Mouse (Mus musculus) kidney, embryonic 15.5 days (tissue): ENCODE results near the gene Hltf. TPM values are rescaled to one million over a fixed set of nuclear protein-coding genes. Genes with fewer than 3 reads are reported as not detected.

ENCODE experiments used
- ATAC-seq: fragments of 200-750 bp; cut with Nextera tagmentation; replicated peaks from 2 replicates; pipeline ENCODE4 v1.8.0; 2017; ENCODE audit warnings: moderate TSS enrichment; ENCODE audit not compliant: low FRiP score
- H3K27ac ChIP-seq: fragments of 300-500 bp; sonication (generic); 2 replicates; pipeline ENCODE4 v1.5.1; 2015; ENCODE audit warnings: mild to moderate bottlenecking, inconsistent platforms
- H3K27me3 ChIP-seq: fragments of 300-500 bp; sonication (generic); 2 replicates; pipeline ENCODE4 v1.6.1; 2015; ENCODE audit warnings: inconsistent platforms
- H3K36me3 ChIP-seq: fragments of 300-500 bp; sonication (generic); 2 replicates; pipeline ENCODE4 v1.6.1; 2015; ENCODE audit warnings: inconsistent platforms
- H3K4me1 ChIP-seq: fragments of 300-500 bp; sonication (generic); 2 replicates; pipeline ENCODE4 v1.6.1; 2015; ENCODE audit warnings: inconsistent platforms
- H3K4me2 ChIP-seq: fragments of 300-500 bp; sonication (generic); 2 replicates; pipeline ENCODE4 v1.6.1; 2015; ENCODE audit warnings: moderate library complexity, mild to moderate bottlenecking, inconsistent platforms
- H3K4me3 ChIP-seq: fragments of 300-500 bp; sonication (generic); replicated peaks from 2 replicates; pipeline ENCODE4 v1.5.1; 2015; ENCODE audit warnings: mild to moderate bottlenecking, inconsistent platforms
- H3K9ac ChIP-seq: fragments of 300-500 bp; sonication (generic); 2 replicates; pipeline ENCODE4 v1.6.1; 2015; ENCODE audit warnings: mild to moderate bottlenecking, inconsistent platforms
- H3K9me3 ChIP-seq: fragments of 300-500 bp; sonication (generic); replicated peaks from 2 replicates; pipeline ENCODE4 v1.6.1; 2016; ENCODE audit warnings: inconsistent platforms
- WGBS: fragments of 180-500 bp; shearing (Covaris S2); methylation state at CpG from one replicate; pipeline ENCODE4 v1.1.7; 2015; ENCODE audit warnings: mixed read lengths; 5-methylcytosine and 5-hydroxymethylcytosine counted together
- polyA plus RNA-seq: library from polyadenylated mRNA; unstranded; fragments of >200 nt; fragmentation: Nextera tagmentation; extraction: Ambion mirVana; gene quantifications from 2 replicates; pipeline ENCODE4 v1.2.1, GENCODE M21; 2015

Gene Hltf
- polyA plus RNA-seq, 1 experiment from 2014 or later, result 17.7 TPM

DNA sequence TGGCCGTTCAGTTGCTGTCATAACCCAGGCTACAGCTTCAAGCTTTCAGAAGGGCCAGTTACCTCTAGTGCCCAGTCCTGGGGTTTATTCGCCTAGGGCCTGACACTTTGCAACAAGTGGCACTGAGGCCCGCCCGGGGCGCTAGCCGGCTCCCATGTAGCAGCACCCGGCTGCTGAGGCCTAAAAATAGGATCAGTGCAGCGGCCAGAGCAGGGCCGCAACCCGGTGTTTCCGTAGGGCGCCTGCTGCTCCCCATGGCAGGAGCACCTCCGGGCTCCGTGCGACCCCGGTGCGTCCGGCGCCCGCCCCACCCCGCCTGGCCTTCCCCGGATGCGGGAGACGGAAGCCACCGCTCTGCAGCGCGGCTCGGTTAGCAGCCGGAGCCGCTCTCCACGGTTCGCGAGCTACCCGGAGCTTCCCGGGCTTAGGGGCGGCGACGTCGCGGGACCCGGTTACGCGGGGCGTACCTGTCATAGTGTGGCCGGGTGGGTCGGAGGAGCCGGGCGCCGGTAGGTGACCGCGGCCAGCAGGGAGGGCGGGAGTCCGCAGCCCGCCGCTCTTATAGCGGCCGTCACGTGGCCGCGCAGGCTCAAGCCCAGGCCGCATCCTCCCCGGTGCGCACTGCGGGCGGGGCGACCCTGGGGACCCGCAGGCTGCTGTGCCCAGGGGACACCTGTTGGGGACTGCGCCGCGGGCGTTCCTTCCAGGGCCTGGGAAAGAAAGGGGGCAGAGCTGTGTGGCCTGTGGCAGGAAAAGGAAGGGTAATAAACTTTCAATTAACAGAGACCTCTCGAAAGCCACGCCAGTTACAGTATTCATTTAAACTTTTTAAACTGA is 97.1 kb downstream of the Hltf start, which contains the start of gene Gyg:
TSS of gene Gyg (minus strand) at position 787 of the 837 bp plus-strand sequence.
- H3K36me3 ChIP-seq, result peaks cover under 1% of the 10 kb centered on the region; the same call in 1 of the 2 replicates
- peaks cover 6% of the 10 kb centered on the region; the same call in 1 of the 2 replicates for H3K4me1 ChIP-seq
- peak within 1 kb of the TSS; percentile 62 for H3K9ac ChIP-seq
- peak within 1 kb of the TSS; percentile 88 for H3K4me2 ChIP-seq
- H3K27me3 ChIP-seq, result no peaks in the 10 kb centered on the region
- under 1% methylated on average over 71 of the region's 73 CpGs for WGBS
- H3K27ac ChIP-seq, result peak within 1 kb of the TSS; percentile 29; the same call in 1 of the 2 replicates
- H3K9me3 ChIP-seq, result peaks cover 4% of the 10 kb centered on the region; the same call in 1 of the 2 replicates
- peak; percentile 97 for ATAC-seq
- peak within 1 kb of the TSS; percentile 66 for H3K4me3 ChIP-seq

DNA sequence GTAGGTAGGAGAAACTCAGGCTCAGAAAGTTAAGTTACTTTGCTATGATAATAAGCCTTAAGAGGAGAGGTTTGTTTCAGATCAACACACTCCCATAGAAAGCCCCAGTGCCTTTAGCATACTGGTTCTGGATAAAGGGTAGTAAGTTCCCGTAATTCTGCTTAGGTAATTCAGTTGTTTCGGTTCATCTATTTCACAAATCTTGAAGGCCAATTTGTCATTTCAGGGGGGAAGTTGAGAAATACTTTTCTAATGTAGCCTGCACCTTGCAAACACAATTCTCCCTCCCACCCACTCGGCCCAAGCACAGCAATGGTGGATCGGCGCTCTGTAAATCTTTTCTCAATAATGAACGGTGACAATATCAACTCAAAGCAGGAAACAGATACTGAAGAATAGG is 97.9 kb downstream of the Hltf start:
- H3K9me3 ChIP-seq, result peaks cover 4% of the 10 kb centered on the region
- no peak overlapping the region for H3K9ac ChIP-seq
- H3K4me2 ChIP-seq, result peak overlapping the region; percentile 88
- H3K27ac ChIP-seq, result no peak overlapping the region
- H3K27me3 ChIP-seq, result no peaks in the 10 kb centered on the region
- no peaks in the 10 kb centered on the region for H3K36me3 ChIP-seq
- 73% methylated on average over 6 of the region's 6 CpGs for WGBS
- peak overlapping the region; percentile 66; the same call in 1 of the 2 replicates for H3K4me3 ChIP-seq
- peaks cover 6% of the 10 kb centered on the region; the same call in 1 of the 2 replicates for H3K4me1 ChIP-seq
- ATAC-seq, result no peak

DNA sequence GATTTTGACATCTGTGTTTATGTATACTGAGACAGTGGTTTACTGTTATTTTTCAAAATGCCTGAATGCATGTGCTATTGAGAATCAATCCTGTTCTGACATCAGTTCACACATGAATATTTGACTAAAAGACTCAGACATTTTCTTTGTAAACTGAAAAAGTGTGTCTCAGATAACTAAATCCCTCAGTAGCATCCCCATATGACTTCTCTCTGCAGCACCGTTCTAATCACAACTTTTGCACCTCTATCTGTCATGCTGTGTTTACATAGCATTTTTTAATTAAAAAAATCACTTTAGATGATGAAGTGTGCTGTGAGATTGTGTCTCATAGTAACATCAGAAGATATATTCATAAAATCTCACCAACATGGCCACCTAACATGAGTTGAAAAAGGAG is 109.9 kb downstream of the Hltf start:
- no peaks in the 10 kb centered on the region for H3K4me1 ChIP-seq
- no peaks in the 10 kb centered on the region for H3K27me3 ChIP-seq
- no peak overlapping the region for H3K27ac ChIP-seq
- H3K4me2 ChIP-seq, result no peak overlapping the region
- no peaks in the 10 kb centered on the region for H3K9me3 ChIP-seq
- no peak overlapping the region for H3K9ac ChIP-seq
- H3K36me3 ChIP-seq, result no peaks in the 10 kb centered on the region
- 77% methylated on average over 1 of the region's 1 CpGs for WGBS
- no peak overlapping the region for H3K4me3 ChIP-seq
- ATAC-seq, result no peak

Other genes starting within 250 kb of the Hltf start
- 1.4 and 2.4 TPM in 2 replicates for gene Cp, start 100.8 kb upstream of the Hltf start, polyA plus RNA-seq
- gene Hps3, start 22.5 kb upstream of the Hltf start, polyA plus RNA-seq, result 10.1 and 12.2 TPM in 2 replicates
- gene Gyg, start 97.5 kb downstream of the Hltf start, polyA plus RNA-seq, result 39.0 and 39.9 TPM in 2 replicates
- 3.2 and 5.0 TPM in 2 replicates for gene Cpa3, start 184.4 kb downstream of the Hltf start, polyA plus RNA-seq
- 0.27 and 0.48 TPM in 2 replicates for gene Cpb1, start 217.9 kb downstream of the Hltf start, polyA plus RNA-seq